Mouse (Mus musculus) testis, adult 2 months (tissue): Measurements from ENCODE around the gene Ddx39b.

Experiments used
- CTCF ChIP-seq: fragments of 200-500 bp; IDR thresholded peaks from 2 replicates; pipeline ENCODE4 v1.5.1; 2012; ENCODE audit warnings: low read depth, mild to moderate bottlenecking, inconsistent platforms, low read length, moderate library complexity; ENCODE audit not compliant: control insufficient read depth, insufficient read depth, insufficient replicate concordance
- POLR2A ChIP-seq: fragments of 200-500 bp; IDR thresholded peaks from 2 replicates; pipeline ENCODE4 v1.6.1; 2012; ENCODE audit warnings: low read depth, mild to moderate bottlenecking, inconsistent platforms, low read length, moderate library complexity; ENCODE audit not compliant: control insufficient read depth

GRCm38 (mm10) chr17:35201128-35201527, 40.4 kb upstream of the Ddx39b start:
- TF ChIP-seq CTCF = no peak
- no peak for TF ChIP-seq POLR2A
